Mouse (Mus musculus) lung, postnatal 0 days (tissue): Measurements from ENCODE around the gene Lmntd2.

ENCODE experiments used
- CTCF ChIP-seq: IDR thresholded peaks from 2 replicates; pipeline ENCODE4 v1.5.1; 2016; ENCODE audit warnings: antibody characterized with exemption, mild to moderate bottlenecking
- EP300 ChIP-seq: IDR thresholded peaks from 2 replicates; pipeline ENCODE4 v1.6.1; 2016; ENCODE audit warnings: antibody characterized with exemption, mild to moderate bottlenecking, control low read depth

DNA sequence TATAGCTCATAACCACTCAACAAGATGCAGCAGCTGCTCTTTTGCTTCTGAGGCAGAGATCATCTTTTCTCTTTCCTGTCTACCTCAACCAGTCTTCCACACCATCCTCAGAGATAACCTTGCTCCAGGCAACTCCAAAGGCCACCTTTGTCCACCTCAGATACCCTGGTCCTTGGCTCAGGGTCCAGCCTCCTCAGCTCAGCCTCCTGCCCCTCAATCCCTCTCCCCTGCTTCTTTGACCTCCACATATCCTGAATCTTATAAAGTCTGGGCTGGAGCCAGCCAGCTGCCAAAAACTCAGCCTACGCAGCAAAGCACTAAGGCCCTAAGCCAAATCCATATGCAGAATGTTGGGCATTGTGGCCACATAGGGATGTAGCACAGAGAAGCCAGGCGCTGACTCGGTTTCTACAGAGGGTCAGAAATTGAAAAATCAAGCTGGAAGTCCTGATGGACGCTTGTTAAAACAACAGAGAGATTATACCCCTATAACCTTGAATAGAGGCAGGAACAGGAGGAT is 8.9 kb upstream of the Lmntd2 start:
- TF ChIP-seq CTCF = no peak
- no peak for TF ChIP-seq EP300
